Mouse (Mus musculus) megakaryocyte, embryonic 14.5 days (primary cell): ENCODE data around the gene Pigu.

Experiments used
- FLI1 ChIP-seq: IDR thresholded peaks from 2 replicates; pipeline ENCODE4 v1.6.1; 2012; ENCODE audit warnings: low read length, inconsistent platforms, mixed read lengths
- GATA1 ChIP-seq: IDR thresholded peaks from 3 replicates; pipeline ENCODE4 v1.6.1; 2012; ENCODE audit warnings: mixed read lengths, low read length, inconsistent platforms, borderline replicate concordance

GRCm38 (mm10) chr2:155400276-155400675, 43.0 kb upstream of the Pigu start:
- TF ChIP-seq GATA1: no peak
- no peak for TF ChIP-seq FLI1
